Mouse (Mus musculus) forebrain, embryonic 11.5 days (tissue): ENCODE measurements around the gene Olfml2a. TPM values are rescaled to one million over a fixed set of nuclear protein-coding genes. Genes with fewer than 3 reads are reported as not detected.

Source experiments
- ATAC-seq: fragments of 200-750 bp; cut with Nextera tagmentation; replicated peaks from 2 replicates; pipeline ENCODE4 v1.8.0; 2017; ENCODE audit warnings: moderate TSS enrichment; ENCODE audit not compliant: low FRiP score
- DNase-seq: peaks from one replicate; pipeline ENCODE4 v3.0.0-alpha.2; 2017; ENCODE audit warnings: low spot score
- H3K27ac ChIP-seq: fragments of 300-500 bp; sonication (generic); 2 replicates; pipeline ENCODE4 v1.5.1; 2014; ENCODE audit warnings: low read depth, low read length
- H3K27me3 ChIP-seq: fragments of 300-500 bp; sonication (generic); 2 replicates; pipeline ENCODE4 v1.6.1; 2014; ENCODE audit warnings: mild to moderate bottlenecking, low read length, mixed read lengths; ENCODE audit not compliant: control insufficient read depth, insufficient read depth
- H3K36me3 ChIP-seq: fragments of 300-500 bp; sonication (generic); 2 replicates; pipeline ENCODE4 v1.6.1; 2014; ENCODE audit warnings: mild to moderate bottlenecking, low read length, moderate library complexity, mixed read lengths; ENCODE audit not compliant: control insufficient read depth, insufficient read depth
- H3K4me1 ChIP-seq: fragments of 300-500 bp; sonication (generic); replicated peaks from 2 replicates; pipeline ENCODE4 v1.6.1; 2014; ENCODE audit warnings: low read length, mixed read lengths; ENCODE audit not compliant: control insufficient read depth, insufficient read depth
- H3K4me2 ChIP-seq: fragments of 300-500 bp; sonication (generic); 2 replicates; pipeline ENCODE4 v1.6.1; 2014; ENCODE audit warnings: low read depth, mild to moderate bottlenecking, low read length, moderate library complexity, mixed read lengths; ENCODE audit not compliant: severe bottlenecking
- H3K4me3 ChIP-seq: fragments of 300-500 bp; sonication (generic); 2 replicates; pipeline ENCODE4 v1.5.1; 2014; ENCODE audit warnings: low read depth, low read length
- H3K9ac ChIP-seq: fragments of 300-500 bp; sonication (generic); 2 replicates; pipeline ENCODE4 v1.6.1; 2014; ENCODE audit warnings: low read length
- H3K9me3 ChIP-seq: fragments of 300-500 bp; sonication (generic); 2 replicates; pipeline ENCODE4 v1.6.1; 2016; ENCODE audit warnings: low read length, mixed read lengths; ENCODE audit not compliant: control insufficient read depth
- WGBS: fragments of 180-500 bp; shearing (Covaris S2); extraction: QIAGEN DNeasy Blood & Tissue Kit; methylation state at CpG from one replicate; pipeline ENCODE4 v1.1.7; 2014; 5-methylcytosine and 5-hydroxymethylcytosine counted together
- polyA plus RNA-seq: library from polyadenylated mRNA; unstranded; fragments of >200 nt; fragmentation: Nextera tagmentation; extraction: Ambion mirVana; gene quantifications from 2 replicates; pipeline ENCODE4 v1.2.1, GENCODE M21; 2014

The Olfml2a gene
- polyA plus RNA-seq, 1 experiment from 2014 or later = 2.6 TPM

DNA sequence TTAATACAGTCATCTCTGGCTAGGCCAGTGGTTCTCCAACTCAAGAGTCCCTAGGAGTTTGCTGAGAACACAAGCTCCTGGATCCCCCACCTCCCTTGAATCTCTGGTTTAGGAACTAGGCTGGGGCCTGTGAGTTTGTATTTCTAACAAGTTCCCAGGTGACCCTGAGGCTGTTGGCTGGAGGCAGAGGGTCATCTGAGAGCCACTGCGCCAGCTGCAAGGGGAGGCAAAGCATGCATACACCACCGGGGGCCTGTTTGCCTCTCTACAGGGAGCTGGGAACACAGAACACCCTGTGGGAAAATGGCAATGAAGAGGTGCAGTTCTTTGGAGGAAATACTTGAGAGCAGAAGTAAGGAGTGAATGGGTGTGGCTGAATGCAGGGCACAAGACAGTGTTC lies 1.5 kb upstream of the Olfml2a start:
- Histone ChIP-seq H3K9me3 (no peaks in the 10 kb centered on the region), H3K36me3 (no peaks in the 10 kb centered on the region), H3K4me3 (no peak overlapping the region), H3K27me3 (no peaks in the 10 kb centered on the region), H3K27ac (no peak overlapping the region), H3K4me2 (no peak overlapping the region), H3K9ac (no peak overlapping the region), H3K4me1 (peaks cover 3% of the 10 kb centered on the region; the same call in 1 of the 2 replicates)
- DNase-seq (no peak), ATAC-seq (no peak)
- WGBS = 67% methylated on average over 2 of the region's 2 CpGs

DNA sequence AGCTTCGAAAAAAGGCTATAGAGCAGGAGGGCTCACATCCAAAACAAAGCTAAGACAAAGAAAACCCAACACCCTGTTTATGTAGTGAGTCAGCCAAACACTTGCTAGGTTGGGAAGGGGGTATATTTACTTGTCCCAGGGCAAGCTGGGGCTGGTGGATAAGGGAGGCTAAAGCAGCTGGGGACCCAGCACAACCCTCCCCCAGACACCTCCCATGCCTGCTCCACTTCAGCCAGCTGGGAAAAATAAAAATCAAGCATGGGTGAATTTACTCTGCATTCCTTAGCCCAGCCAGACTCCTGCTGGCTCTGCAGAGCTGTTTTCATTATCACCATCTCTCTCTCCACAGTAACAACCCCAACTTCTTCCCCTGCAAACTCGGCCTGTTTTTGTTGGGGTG lies 2.2 kb downstream of the Olfml2a start:
- H3K4me3 ChIP-seq = no peak overlapping the region
- no peaks in the 10 kb centered on the region for H3K9me3 ChIP-seq
- DNase-seq (peak; percentile 54), ATAC-seq (no peak)
- H3K9ac ChIP-seq = no peak overlapping the region
- H3K27ac ChIP-seq = peak overlapping the region; percentile 25; the same call in 1 of the 2 replicates
- H3K4me1 ChIP-seq = peaks cover 3% of the 10 kb centered on the region; the same call in 1 of the 2 replicates
- no peak overlapping the region for H3K4me2 ChIP-seq
- H3K36me3 ChIP-seq = no peaks in the 10 kb centered on the region
- 16% methylated on average over 2 of the region's 2 CpGs for WGBS
- no peaks in the 10 kb centered on the region for H3K27me3 ChIP-seq

DNA sequence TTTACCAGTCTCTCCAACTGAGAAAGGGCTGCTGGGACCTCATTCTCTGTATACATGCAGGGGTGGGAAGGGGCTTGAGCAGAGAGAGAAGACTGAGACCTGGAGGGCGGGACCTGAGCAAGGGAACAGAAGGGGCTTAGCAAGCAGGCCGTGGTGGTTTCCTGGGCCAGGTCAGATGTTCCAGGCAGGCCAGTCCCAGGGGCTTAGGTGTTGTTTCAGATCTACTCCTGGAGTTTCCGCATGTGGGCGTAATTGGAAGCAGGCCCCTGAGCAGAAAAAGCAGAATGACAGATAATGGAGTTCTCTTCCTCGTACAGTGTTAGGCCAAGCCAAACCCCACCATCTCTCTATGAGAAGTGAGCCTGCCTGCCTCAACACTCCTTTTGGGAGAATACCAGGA lies 3.2 kb downstream of the Olfml2a start:
- Histone ChIP-seq H3K9ac (no peak overlapping the region), H3K4me3 (no peak overlapping the region), H3K27me3 (no peaks in the 10 kb centered on the region), H3K4me1 (peaks cover 3% of the 10 kb centered on the region; the same call in 1 of the 2 replicates), H3K36me3 (no peaks in the 10 kb centered on the region), H3K4me2 (no peak overlapping the region), H3K27ac (no peak overlapping the region), H3K9me3 (no peaks in the 10 kb centered on the region)
- WGBS = 43% methylated on average over 5 of the region's 5 CpGs
- DNase-seq (no peak), ATAC-seq (no peak)

DNA sequence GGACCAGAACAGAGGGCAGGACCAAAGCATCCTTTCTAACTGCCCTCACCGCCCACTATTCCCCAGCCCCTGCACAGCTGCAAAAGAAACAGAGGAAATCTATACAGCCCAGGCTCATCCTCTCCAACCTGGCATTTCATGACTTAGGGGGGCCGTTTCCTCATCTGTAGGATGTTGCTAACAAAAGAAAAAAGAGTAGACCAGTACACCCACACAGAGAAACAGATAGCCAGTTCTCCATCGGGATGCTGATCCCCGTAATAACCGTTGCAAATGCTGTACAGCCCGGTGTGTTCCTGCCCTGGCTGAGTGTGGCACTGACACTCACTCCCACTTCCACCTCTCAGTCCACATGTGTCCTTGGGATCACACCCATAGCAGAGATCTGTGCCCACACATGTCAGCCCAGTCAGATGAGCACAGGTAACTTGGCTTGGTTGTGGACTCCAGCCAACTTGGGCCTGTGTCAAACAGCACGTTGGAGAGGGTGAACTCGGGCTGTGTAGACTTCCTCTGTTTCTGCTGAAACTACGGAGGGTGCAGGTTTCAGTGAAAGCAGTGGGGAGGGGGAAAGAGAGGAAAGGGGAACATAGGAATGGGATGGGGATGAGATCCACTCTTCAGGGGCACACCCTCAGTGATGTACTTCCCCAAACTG lies 5.1 kb downstream of the Olfml2a start:
- Histone ChIP-seq H3K4me1 (no peaks in the 10 kb centered on the region; the same call in 1 of the 2 replicates), H3K27me3 (no peaks in the 10 kb centered on the region), H3K4me3 (no peak overlapping the region), H3K9ac (no peak overlapping the region), H3K36me3 (no peaks in the 10 kb centered on the region), H3K4me2 (no peak overlapping the region), H3K27ac (no peak overlapping the region), H3K9me3 (no peaks in the 10 kb centered on the region)
- DNase-seq (no peak), ATAC-seq (no peak)
- 79% methylated on average over 9 of the region's 9 CpGs for WGBS

DNA sequence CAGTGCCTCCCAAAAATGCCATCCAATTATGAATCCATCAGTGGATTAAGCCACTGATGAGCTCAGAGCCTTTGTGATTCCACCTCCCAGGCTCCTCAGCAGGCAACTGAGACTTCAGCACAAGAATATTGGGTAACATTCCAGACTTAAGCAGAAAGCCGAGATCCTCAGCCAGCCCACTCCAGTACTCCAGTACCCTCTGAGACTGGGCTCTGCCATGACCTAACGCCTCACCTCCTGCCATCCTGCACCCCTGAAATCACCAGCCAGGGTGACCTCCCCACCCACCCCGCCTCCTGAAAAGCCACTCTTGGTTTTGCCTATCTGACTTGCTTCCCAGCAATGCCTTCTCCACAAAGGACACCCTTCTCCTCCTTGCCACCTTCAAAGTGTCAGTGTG lies 5.6 kb downstream of the Olfml2a start:
- no peak overlapping the region for H3K4me2 ChIP-seq
- H3K27me3 ChIP-seq = no peaks in the 10 kb centered on the region
- H3K27ac ChIP-seq = no peak overlapping the region
- no peak overlapping the region for H3K9ac ChIP-seq
- H3K4me3 ChIP-seq = no peak overlapping the region
- DNase-seq (no peak), ATAC-seq (no peak)
- 56% methylated on average over 3 of the region's 3 CpGs for WGBS
- no peaks in the 10 kb centered on the region for H3K9me3 ChIP-seq
- no peaks in the 10 kb centered on the region for H3K36me3 ChIP-seq
- no peaks in the 10 kb centered on the region for H3K4me1 ChIP-seq

DNA sequence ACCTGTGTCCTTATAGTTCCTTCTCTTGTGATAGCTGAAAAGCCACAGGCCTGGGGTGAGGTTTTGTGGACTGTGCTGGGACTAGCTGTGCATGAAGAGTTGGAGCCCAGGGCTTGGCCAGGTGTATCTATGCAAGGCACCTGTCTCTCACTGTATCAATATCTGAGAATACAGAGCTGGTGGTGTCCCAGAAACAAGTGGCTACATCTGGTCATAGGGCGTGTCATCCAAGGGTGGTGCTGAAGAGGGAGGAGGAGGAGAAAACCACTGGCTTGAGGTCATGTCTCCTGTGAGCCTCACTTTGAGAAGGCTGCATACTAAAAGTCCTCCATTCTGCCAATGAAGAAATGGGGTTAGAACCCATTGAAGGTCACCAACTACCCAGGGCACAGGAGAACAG lies 6.2 kb downstream of the Olfml2a start:
- Histone ChIP-seq H3K9ac (no peak overlapping the region), H3K9me3 (no peaks in the 10 kb centered on the region), H3K4me2 (no peak overlapping the region), H3K4me1 (no peaks in the 10 kb centered on the region), H3K4me3 (no peak overlapping the region), H3K36me3 (no peaks in the 10 kb centered on the region), H3K27me3 (no peaks in the 10 kb centered on the region), H3K27ac (no peak overlapping the region)
- WGBS = 95% methylated on average over 1 of the region's 1 CpGs
- DNase-seq (no peak), ATAC-seq (no peak)

DNA sequence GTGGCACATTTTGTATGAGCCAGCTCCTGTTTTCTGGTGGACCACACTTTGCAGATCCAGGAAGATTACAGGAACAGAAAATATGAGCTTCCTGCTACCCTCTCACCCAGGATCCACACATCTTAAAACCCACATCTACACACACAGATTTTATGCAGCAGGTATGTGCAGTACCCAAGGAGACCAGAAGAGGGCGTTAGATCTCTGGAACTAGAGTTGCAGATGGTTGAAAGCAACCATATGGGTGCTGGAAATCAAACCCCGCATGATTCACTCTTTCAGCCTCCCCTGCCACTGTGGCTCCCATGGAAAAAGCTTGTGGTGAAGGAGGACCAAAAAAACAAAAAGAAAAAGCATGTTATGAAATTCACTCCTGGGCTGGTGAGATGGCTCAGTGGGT lies 7.3 kb downstream of the Olfml2a start:
- H3K4me2 ChIP-seq = no peak overlapping the region
- no peak overlapping the region for H3K27ac ChIP-seq
- no peak overlapping the region for H3K9ac ChIP-seq
- no peak for DNase-seq
- ATAC-seq = no peak
- no peaks in the 10 kb centered on the region for H3K4me1 ChIP-seq
- no peaks in the 10 kb centered on the region for H3K36me3 ChIP-seq
- 68% methylated on average over 2 of the region's 2 CpGs for WGBS
- no peaks in the 10 kb centered on the region for H3K27me3 ChIP-seq
- H3K4me3 ChIP-seq = no peak overlapping the region
- H3K9me3 ChIP-seq = no peaks in the 10 kb centered on the region

DNA sequence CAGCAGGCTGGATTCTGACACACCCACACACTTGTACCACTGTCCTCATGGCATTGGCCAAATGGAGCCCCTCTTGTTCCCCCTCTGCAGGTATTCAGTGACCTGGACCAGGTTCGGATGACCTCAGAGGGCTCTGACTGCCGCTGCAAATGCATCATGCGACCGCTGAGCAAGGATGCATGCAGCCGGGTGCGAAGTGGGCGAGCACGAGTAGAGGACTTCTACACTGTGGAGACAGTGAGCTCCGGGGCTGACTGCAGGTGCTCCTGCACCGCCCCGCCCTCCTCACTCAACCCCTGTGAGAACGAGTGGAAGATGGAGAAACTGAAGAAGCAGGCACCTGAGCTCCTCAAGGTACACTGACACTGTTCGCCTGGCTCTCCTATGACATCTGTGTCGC lies 9.6 kb downstream of the Olfml2a start:
- H3K9me3 ChIP-seq = no peaks in the 10 kb centered on the region
- no peaks in the 10 kb centered on the region for H3K4me1 ChIP-seq
- H3K27me3 ChIP-seq = no peaks in the 10 kb centered on the region
- no peak for ATAC-seq
- no peak overlapping the region for H3K4me3 ChIP-seq
- no peak overlapping the region for H3K27ac ChIP-seq
- no peak for DNase-seq
- WGBS = 86% methylated on average over 14 of the region's 14 CpGs
- no peaks in the 10 kb centered on the region for H3K36me3 ChIP-seq
- no peak overlapping the region for H3K9ac ChIP-seq
- H3K4me2 ChIP-seq = no peak overlapping the region

DNA sequence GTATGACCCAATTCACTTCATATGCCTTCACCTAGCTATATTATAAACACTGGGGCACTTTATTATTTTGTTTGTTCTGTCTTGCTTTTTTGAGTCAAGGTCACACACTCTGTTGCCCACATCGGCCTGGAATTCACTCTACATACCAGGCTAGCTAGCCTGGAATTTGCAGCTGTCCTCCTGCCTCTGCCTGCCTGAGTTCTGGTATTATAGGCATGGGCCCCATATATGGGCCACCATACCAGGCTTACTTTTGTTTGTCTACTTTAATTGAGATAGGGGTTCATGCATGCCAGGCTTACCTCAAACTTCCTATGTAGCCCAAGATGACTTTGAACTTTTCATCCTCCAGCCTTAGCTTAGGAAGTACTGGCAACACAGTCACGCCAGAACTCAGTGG lies 10.1 kb downstream of the Olfml2a start:
- ATAC-seq (no peak), DNase-seq (no peak)
- H3K27me3 ChIP-seq = no peaks in the 10 kb centered on the region
- no peaks in the 10 kb centered on the region for H3K4me1 ChIP-seq
- no peak overlapping the region for H3K27ac ChIP-seq
- WGBS = 90% methylated on average over 2 of the region's 2 CpGs
- no peaks in the 10 kb centered on the region for H3K36me3 ChIP-seq
- H3K4me2 ChIP-seq = no peak overlapping the region
- H3K4me3 ChIP-seq = no peak overlapping the region
- H3K9ac ChIP-seq = no peak overlapping the region
- no peaks in the 10 kb centered on the region for H3K9me3 ChIP-seq
